Mouse (Mus musculus): ENCODE data around the gene Prkn. TPM values are rescaled to one million over a fixed set of nuclear protein-coding genes. Genes with fewer than 3 reads are reported as not detected.

Gene Prkn
- polyA plus RNA-seq, 1 experiment from 2014 or later = 0.68 TPM

GRCm38 (mm10) chr17:11621492-11621891, 781.3 kb downstream of the Prkn start:
- no peaks in the 10 kb centered on the region for H3K9me3 ChIP-seq (replicated peaks)
- no peaks in the 10 kb centered on the region for H3K27me3 ChIP-seq (ENCODE audit: low read depth, poor library complexity, severe bottlenecking)
- H3K4me1 ChIP-seq = no peaks in the 10 kb centered on the region
- DNase-seq (ENCODE audit: low spot score) = no peak
- H3K4me3 ChIP-seq = no peak overlapping the region
- no peak overlapping the region for H3K27ac ChIP-seq (replicated peaks)
- 68% methylated on average over 3 of the region's 3 CpGs for WGBS
- no peaks in the 10 kb centered on the region for H3K36me3 ChIP-seq

- Histone ChIP-seq H3K4me3 (no peak overlapping the region), H3K9me3 (replicated peaks) (no peaks in the 10 kb centered on the region), H3K4me1 (no peaks in the 10 kb centered on the region), H3K27me3 (ENCODE audit: low read depth, poor library complexity, severe bottlenecking) (no peaks in the 10 kb centered on the region), H3K27ac (replicated peaks) (no peak overlapping the region), H3K36me3 (no peaks in the 10 kb centered on the region)
- no peak for DNase-seq (ENCODE audit: low spot score)
- WGBS = 95% methylated on average over 3 of the region's 3 CpGs
Observed at GRCm38 (mm10) chr17:11626306-11626705, 786.1 kb downstream of the Prkn start.

- H3K9me3 ChIP-seq (replicated peaks) = no peaks in the 10 kb centered on the region
- no peaks in the 10 kb centered on the region for H3K36me3 ChIP-seq
- DNase-seq (ENCODE audit: low spot score) = no peak
- 94% methylated on average over 11 of the region's 11 CpGs for WGBS
- H3K4me3 ChIP-seq = no peak overlapping the region
- H3K4me1 ChIP-seq = peaks cover 6% of the 10 kb centered on the region; the same call in 1 of the 2 replicates
- H3K27ac ChIP-seq (replicated peaks) = no peak overlapping the region
- no peaks in the 10 kb centered on the region for H3K27me3 ChIP-seq (ENCODE audit: low read depth, poor library complexity, severe bottlenecking)
Observed at GRCm38 (mm10) chr17:11635121-11635520, 794.9 kb downstream of the Prkn start.

GRCm38 (mm10) chr17:11637642-11638041, 797.5 kb downstream of the Prkn start:
- no peak for DNase-seq (ENCODE audit: low spot score)
- Histone ChIP-seq H3K36me3 (no peaks in the 10 kb centered on the region), H3K4me3 (no peak overlapping the region), H3K27me3 (ENCODE audit: low read depth, poor library complexity, severe bottlenecking) (no peaks in the 10 kb centered on the region), H3K9me3 (replicated peaks) (no peaks in the 10 kb centered on the region), H3K27ac (replicated peaks) (no peak overlapping the region), H3K4me1 (peaks cover 6% of the 10 kb centered on the region; the same call in 1 of the 2 replicates)
- WGBS = 85% methylated on average over 10 of the region's 10 CpGs

DNA sequence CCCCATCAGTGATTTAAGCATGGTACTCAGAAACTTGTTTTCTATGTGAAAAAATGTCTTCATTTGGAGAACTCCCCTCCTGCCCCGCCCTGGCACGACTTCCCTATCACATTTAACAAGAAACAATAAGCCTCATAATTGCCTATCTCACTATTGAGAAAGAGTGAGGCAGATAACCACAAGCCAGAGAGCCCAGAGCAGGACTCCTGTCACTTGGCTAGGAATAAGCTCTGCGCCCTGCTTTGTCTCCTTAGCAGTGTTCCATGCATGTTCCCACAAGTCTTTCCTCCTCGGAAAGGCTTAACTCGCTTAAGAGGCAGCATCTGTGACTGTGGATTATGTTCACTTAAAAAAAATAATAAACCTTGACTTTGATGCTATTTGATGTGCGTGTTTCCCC, 798.3 kb downstream of the Prkn start:
- no peak overlapping the region for H3K27ac ChIP-seq (replicated peaks)
- peaks cover 6% of the 10 kb centered on the region; the same call in 1 of the 2 replicates for H3K4me1 ChIP-seq
- WGBS = 85% methylated on average over 6 of the region's 6 CpGs
- no peaks in the 10 kb centered on the region for H3K36me3 ChIP-seq
- no peak for DNase-seq (ENCODE audit: low spot score)
- H3K27me3 ChIP-seq (ENCODE audit: low read depth, poor library complexity, severe bottlenecking) = no peaks in the 10 kb centered on the region
- H3K4me3 ChIP-seq = no peak overlapping the region
- no peaks in the 10 kb centered on the region for H3K9me3 ChIP-seq (replicated peaks)

DNA sequence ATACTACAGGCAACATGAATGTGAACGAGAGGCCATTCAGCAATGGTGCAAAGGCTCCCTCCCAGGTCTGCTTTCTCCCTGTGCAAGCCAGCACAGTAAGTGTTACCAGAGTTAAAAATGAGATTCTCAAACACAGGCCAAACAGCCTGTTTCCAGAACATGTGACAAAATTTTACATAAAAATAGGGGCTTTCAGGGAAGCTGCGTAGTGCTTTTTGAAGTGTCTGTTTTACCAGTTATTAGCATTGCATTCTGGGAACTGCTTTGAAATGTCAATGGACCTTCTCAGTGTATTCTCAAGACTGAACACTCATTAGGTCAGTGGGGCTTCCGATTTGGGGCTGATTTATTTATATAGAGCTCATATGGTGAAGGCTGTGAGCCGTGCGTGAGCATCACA, 799.6 kb downstream of the Prkn start:
- H3K36me3 ChIP-seq = no peaks in the 10 kb centered on the region
- no peak overlapping the region for H3K4me3 ChIP-seq
- DNase-seq (ENCODE audit: low spot score) = no peak
- H3K4me1 ChIP-seq = peaks cover 6% of the 10 kb centered on the region; the same call in 1 of the 2 replicates
- H3K27ac ChIP-seq (replicated peaks) = no peak overlapping the region
- 85% methylated on average over 5 of the region's 5 CpGs for WGBS
- H3K27me3 ChIP-seq (ENCODE audit: low read depth, poor library complexity, severe bottlenecking) = no peaks in the 10 kb centered on the region
- no peaks in the 10 kb centered on the region for H3K9me3 ChIP-seq (replicated peaks)

GRCm38 (mm10) chr17:11642328-11642727, 802.1 kb downstream of the Prkn start:
- H3K36me3 ChIP-seq = no peaks in the 10 kb centered on the region
- H3K27me3 ChIP-seq (ENCODE audit: low read depth, poor library complexity, severe bottlenecking) = no peaks in the 10 kb centered on the region
- H3K27ac ChIP-seq (replicated peaks) = no peak overlapping the region
- WGBS = 89% methylated on average over 1 of the region's 1 CpGs
- peaks cover 6% of the 10 kb centered on the region; the same call in 1 of the 2 replicates for H3K4me1 ChIP-seq
- no peak overlapping the region for H3K4me3 ChIP-seq
- no peaks in the 10 kb centered on the region for H3K9me3 ChIP-seq (replicated peaks)
- no peak for DNase-seq (ENCODE audit: low spot score)

DNA sequence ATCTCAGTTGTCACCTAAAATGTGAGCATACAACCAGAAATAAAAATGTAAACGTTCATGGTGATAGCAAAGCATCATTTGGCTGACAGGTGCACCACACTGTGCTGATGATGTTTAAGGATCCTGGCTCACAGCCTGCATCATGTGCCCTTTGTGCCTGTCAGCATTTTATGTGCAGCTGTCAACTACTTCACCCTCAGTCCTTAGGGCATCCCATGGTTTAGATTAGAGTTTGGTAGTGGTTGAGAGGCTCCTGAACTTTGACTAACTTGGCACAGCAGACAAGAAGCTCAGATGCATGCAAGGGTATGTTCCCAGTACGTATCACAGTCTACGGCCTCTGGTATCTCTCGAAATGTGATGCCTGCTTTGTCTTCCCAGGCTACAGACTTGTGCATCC, 803.8 kb downstream of the Prkn start:
- WGBS = 87% methylated on average over 4 of the region's 4 CpGs
- Histone ChIP-seq H3K27ac (replicated peaks) (no peak overlapping the region), H3K4me1 (peaks cover 6% of the 10 kb centered on the region; the same call in 1 of the 2 replicates), H3K27me3 (ENCODE audit: low read depth, poor library complexity, severe bottlenecking) (no peaks in the 10 kb centered on the region), H3K4me3 (no peak overlapping the region), H3K9me3 (replicated peaks) (no peaks in the 10 kb centered on the region), H3K36me3 (no peaks in the 10 kb centered on the region)
- no peak for DNase-seq (ENCODE audit: low spot score)

DNA sequence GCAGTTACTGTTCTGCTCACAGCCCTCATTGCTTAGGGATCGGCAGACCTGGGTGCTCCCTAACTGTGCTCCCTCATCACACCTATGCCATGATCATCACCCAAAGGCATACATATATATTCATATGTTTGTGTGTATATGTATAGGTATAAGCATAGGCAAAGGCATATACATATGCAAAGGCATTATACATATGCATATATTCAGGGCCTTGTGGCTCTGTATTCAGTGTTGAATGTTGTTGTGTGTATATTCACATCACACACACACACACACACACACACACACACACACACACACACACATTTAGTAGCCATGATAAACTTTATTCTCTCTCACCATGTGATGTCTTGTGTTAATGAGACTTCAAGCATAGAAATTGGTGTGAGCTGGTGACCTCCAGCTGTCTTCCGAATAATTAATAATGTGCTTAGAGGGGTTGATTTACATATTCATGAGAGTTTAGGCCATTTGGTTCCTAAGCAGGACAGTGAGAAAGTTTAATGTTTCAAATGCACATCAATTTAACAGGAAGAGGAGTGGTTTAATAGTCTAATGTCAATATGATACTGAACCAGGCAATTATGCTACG, 804.8 kb downstream of the Prkn start:
- Histone ChIP-seq H3K36me3 (no peaks in the 10 kb centered on the region), H3K4me1 (peaks cover under 1% of the 10 kb centered on the region; the same call in 1 of the 2 replicates), H3K27ac (replicated peaks) (no peak overlapping the region), H3K9me3 (replicated peaks) (no peaks in the 10 kb centered on the region), H3K27me3 (ENCODE audit: low read depth, poor library complexity, severe bottlenecking) (no peaks in the 10 kb centered on the region), H3K4me3 (no peak overlapping the region)
- 91% methylated on average over 3 of the region's 3 CpGs for WGBS
- DNase-seq (ENCODE audit: low spot score) = no peak

- H3K4me1 ChIP-seq = no peaks in the 10 kb centered on the region
- H3K27me3 ChIP-seq (ENCODE audit: low read depth, poor library complexity, severe bottlenecking) = no peaks in the 10 kb centered on the region
- no peaks in the 10 kb centered on the region for H3K36me3 ChIP-seq
- DNase-seq (ENCODE audit: low spot score) = no peak
- no peak overlapping the region for H3K27ac ChIP-seq (replicated peaks)
- WGBS = 83% methylated on average over 5 of the region's 5 CpGs
- H3K9me3 ChIP-seq (replicated peaks) = no peaks in the 10 kb centered on the region
- H3K4me3 ChIP-seq = no peak overlapping the region
Observed at GRCm38 (mm10) chr17:11656397-11656796, 816.2 kb downstream of the Prkn start.

DNA sequence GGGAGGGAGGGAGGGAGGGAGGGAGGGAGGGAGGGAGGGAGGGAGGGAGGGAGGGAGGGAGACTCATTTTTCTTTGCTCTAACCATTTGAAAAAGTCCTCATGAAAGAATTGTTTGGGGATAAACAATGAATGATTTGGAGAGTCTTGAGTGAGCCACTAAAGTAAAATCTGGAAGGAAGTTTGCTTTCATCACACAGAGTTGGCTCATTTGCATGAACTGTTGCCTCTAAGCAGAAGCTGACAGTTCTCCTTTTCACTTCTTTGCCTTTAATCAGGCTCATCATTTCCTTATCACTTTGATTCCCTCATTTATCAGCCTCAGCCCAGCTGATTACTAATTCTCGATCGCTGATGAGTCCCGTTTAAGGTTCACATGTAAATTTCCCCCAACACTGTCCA, 816.7 kb downstream of the Prkn start:
- 89% methylated on average over 3 of the region's 3 CpGs for WGBS
- H3K27ac ChIP-seq (replicated peaks) = no peak overlapping the region

GRCm38 (mm10) chr17:11661898-11662297, 821.7 kb downstream of the Prkn start:
- H3K4me1 ChIP-seq = peaks cover 8% of the 10 kb centered on the region; the same call in 1 of the 2 replicates
- DNase-seq (ENCODE audit: low spot score) = no peak
- H3K27ac ChIP-seq (replicated peaks) = no peak overlapping the region
- H3K9me3 ChIP-seq (replicated peaks) = no peaks in the 10 kb centered on the region
- 0 out of 2 replicates have a peak, but pooled peaks cover 3% of the 10 kb centered on the region for H3K27me3 ChIP-seq (ENCODE audit: low read depth, poor library complexity, severe bottlenecking)
- no peak overlapping the region for H3K4me3 ChIP-seq
- H3K36me3 ChIP-seq = no peaks in the 10 kb centered on the region
- WGBS = 82% methylated on average over 1 of the region's 1 CpGs

More for the DNA sequence above, 816.7 kb downstream of the Prkn start:
- no peaks in the 10 kb centered on the region for H3K27me3 ChIP-seq (ENCODE audit: low read depth, poor library complexity, severe bottlenecking)
- DNase-seq (ENCODE audit: low spot score) = no peak
- no peaks in the 10 kb centered on the region for H3K36me3 ChIP-seq
- H3K4me1 ChIP-seq = no peaks in the 10 kb centered on the region
- H3K9me3 ChIP-seq (replicated peaks) = no peaks in the 10 kb centered on the region
- no peak overlapping the region for H3K4me3 ChIP-seq

GRCm38 (mm10) chr17:11663437-11663836, 823.3 kb downstream of the Prkn start:
- H3K36me3 ChIP-seq = no peaks in the 10 kb centered on the region
- H3K27ac ChIP-seq (replicated peaks) = no peak overlapping the region
- no peaks in the 10 kb centered on the region for H3K9me3 ChIP-seq (replicated peaks)
- peaks cover 8% of the 10 kb centered on the region; the same call in 1 of the 2 replicates for H3K4me1 ChIP-seq
- 0 out of 2 replicates have a peak, but pooled peaks cover 3% of the 10 kb centered on the region for H3K27me3 ChIP-seq (ENCODE audit: low read depth, poor library complexity, severe bottlenecking)
- WGBS = 88% methylated on average over 7 of the region's 7 CpGs
- H3K4me3 ChIP-seq = no peak overlapping the region
- DNase-seq (ENCODE audit: low spot score) = no peak

Data from midbrain, embryonic 10.5 days (tissue).